Mouse (Mus musculus) hindbrain, postnatal 0 days (tissue): ENCODE measurements around the gene Ramp3. TPM values are rescaled to one million over a fixed set of nuclear protein-coding genes. Genes with fewer than 3 reads are reported as not detected.

Experiments used
- ATAC-seq: fragments of 200-750 bp; cut with Nextera tagmentation; 2 replicates; pipeline ENCODE4 v1.8.0; 2017; ENCODE audit warnings: mild to moderate bottlenecking, moderate TSS enrichment, moderate library complexity
- DNase-seq: peaks from one replicate; pipeline ENCODE4 v3.0.0-alpha.2; 2015; ENCODE audit warnings: low spot score
- H3K27ac ChIP-seq: fragments of 300-500 bp; sonication (generic); 2 replicates; pipeline ENCODE4 v1.5.1; 2014; ENCODE audit warnings: mild to moderate bottlenecking
- H3K27me3 ChIP-seq: fragments of 300-500 bp; sonication (generic); 2 replicates; pipeline ENCODE4 v1.6.1; 2014; ENCODE audit warnings: low read length, mixed read lengths; ENCODE audit not compliant: insufficient read depth
- H3K36me3 ChIP-seq: fragments of 300-500 bp; sonication (generic); 2 replicates; pipeline ENCODE4 v1.6.1; 2014; ENCODE audit warnings: low read length, mixed read lengths; ENCODE audit not compliant: insufficient read depth
- H3K4me1 ChIP-seq: fragments of 300-500 bp; sonication (generic); 2 replicates; pipeline ENCODE4 v1.6.1; 2014; ENCODE audit warnings: antibody characterized with exemption, low read length, mixed read lengths; ENCODE audit not compliant: insufficient read depth
- H3K4me2 ChIP-seq: fragments of 300-500 bp; sonication (generic); 2 replicates; pipeline ENCODE4 v1.6.1; 2014; ENCODE audit warnings: low read depth, mild to moderate bottlenecking, low read length, moderate library complexity, mixed read lengths
- H3K4me3 ChIP-seq: fragments of 300-500 bp; sonication (generic); 2 replicates; pipeline ENCODE4 v1.5.1; 2014; ENCODE audit warnings: low read length
- H3K9ac ChIP-seq: fragments of 300-500 bp; sonication (generic); replicated peaks from 2 replicates; pipeline ENCODE4 v1.6.1; 2014; ENCODE audit warnings: mild to moderate bottlenecking, low read length, moderate library complexity, mixed read lengths
- H3K9me3 ChIP-seq: fragments of 300-500 bp; sonication (generic); 2 replicates; pipeline ENCODE4 v1.6.1; 2016; ENCODE audit warnings: low read length, mixed read lengths
- CTCF ChIP-seq: IDR thresholded peaks from 2 replicates; pipeline ENCODE4 v1.5.1; 2016; ENCODE audit warnings: antibody characterized with exemption, control low read depth, low read depth
- WGBS: fragments of 180-500 bp; shearing (Covaris S2); extraction: QIAGEN DNeasy Blood & Tissue Kit; methylation state at CpG from one replicate; pipeline ENCODE4 v1.1.7; 2014; 5-methylcytosine and 5-hydroxymethylcytosine counted together
- polyA plus RNA-seq: library from polyadenylated mRNA; unstranded; fragments of >200 nt; fragmentation: Nextera tagmentation; extraction: Ambion mirVana; gene quantifications from 2 replicates; pipeline ENCODE4 v1.2.1, GENCODE M21; 2015
- total RNA-seq: library from RNA; depleted of rRNA; stranded (reverse); fragments of >200 nt; gene quantifications from 2 replicates; pipeline ENCODE4 v1.2.3, GENCODE M21; 2014

The Ramp3 gene
- total and polyA plus RNA-seq, 2 experiments from 2014 or later: 24.2 to 27.7 TPM

GRCm38 (mm10) chr11:6670044-6670443 lies 11.7 kb downstream of the Ramp3 start:
- DNase-seq (no peak), ATAC-seq (no peak)
- no peaks in the 10 kb centered on the region for H3K9me3 ChIP-seq
- no peak overlapping the region for H3K27ac ChIP-seq
- H3K27me3 ChIP-seq: no peaks in the 10 kb centered on the region
- no peak overlapping the region for H3K4me3 ChIP-seq
- 62% methylated on average over 2 of the region's 2 CpGs for WGBS
- TF ChIP-seq CTCF: no peak; the same call in 1 of the 2 replicates
- H3K36me3 ChIP-seq: no peaks in the 10 kb centered on the region
- H3K4me1 ChIP-seq: no peaks in the 10 kb centered on the region
- no peak overlapping the region for H3K4me2 ChIP-seq
- no peak overlapping the region for H3K9ac ChIP-seq

DNA sequence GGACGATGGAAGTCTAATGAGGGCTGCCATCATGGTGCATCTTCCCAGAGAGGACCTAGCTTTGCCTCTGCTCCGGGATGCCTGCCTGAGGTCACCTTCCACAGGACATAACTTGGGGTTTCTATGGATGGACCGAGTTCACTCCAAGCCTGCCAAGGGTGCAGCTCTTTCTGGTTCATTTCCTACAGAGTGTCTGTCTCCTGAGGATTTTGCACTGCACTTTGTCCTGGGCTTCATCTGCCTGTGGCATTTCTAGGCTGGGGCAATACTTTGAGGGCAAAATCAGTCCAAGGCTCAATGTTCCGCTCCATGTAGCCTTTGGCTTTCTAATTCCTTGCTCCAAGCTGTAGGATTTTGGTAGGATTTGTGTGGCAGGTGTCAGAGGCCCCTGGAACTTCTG lies 12.5 kb downstream of the Ramp3 start:
- DNase-seq: no peak
- H3K27me3 ChIP-seq: no peaks in the 10 kb centered on the region
- no peak overlapping the region for H3K4me3 ChIP-seq
- no peak overlapping the region for H3K27ac ChIP-seq
- H3K4me2 ChIP-seq: no peak overlapping the region
- no peaks in the 10 kb centered on the region for H3K9me3 ChIP-seq
- H3K36me3 ChIP-seq: no peaks in the 10 kb centered on the region
- 88% methylated on average over 4 of the region's 4 CpGs for WGBS
- ATAC-seq: no peak
- no peaks in the 10 kb centered on the region for H3K4me1 ChIP-seq
- no peak overlapping the region for H3K9ac ChIP-seq
- TF ChIP-seq CTCF: no peak

GRCm38 (mm10) chr11:6674701-6675100 lies 16.4 kb downstream of the Ramp3 start:
- Histone ChIP-seq H3K4me2 (no peak overlapping the region), H3K27ac (no peak overlapping the region), H3K4me3 (no peak overlapping the region), H3K36me3 (no peaks in the 10 kb centered on the region), H3K9me3 (no peaks in the 10 kb centered on the region), H3K9ac (no peak overlapping the region), H3K27me3 (no peaks in the 10 kb centered on the region), H3K4me1 (no peaks in the 10 kb centered on the region)
- ATAC-seq (no peak), DNase-seq (no peak)
- TF ChIP-seq CTCF: no peak
- 91% methylated on average over 9 of the region's 9 CpGs for WGBS

DNA sequence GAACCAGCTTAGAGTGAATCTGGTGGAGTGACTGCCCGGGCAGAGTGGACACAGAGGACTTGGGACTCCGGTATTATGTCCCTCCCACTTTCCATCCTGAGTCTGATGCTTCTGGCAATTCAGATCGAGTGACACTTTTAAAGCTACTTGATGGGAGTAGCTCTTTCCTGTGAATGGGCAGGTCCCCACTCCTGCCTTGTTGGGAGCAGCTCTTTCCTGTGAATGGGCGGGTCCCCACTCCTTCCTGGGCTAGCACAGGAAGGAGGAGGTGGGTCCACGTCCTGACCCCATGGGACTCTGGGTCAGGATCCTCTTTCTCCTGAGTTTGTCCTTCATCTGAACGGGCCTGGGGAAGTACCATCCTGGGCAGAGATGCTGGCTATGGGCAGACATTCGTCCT lies 17.1 kb downstream of the Ramp3 start:
- Histone ChIP-seq H3K9ac (no peak overlapping the region), H3K4me2 (no peak overlapping the region), H3K36me3 (no peaks in the 10 kb centered on the region), H3K4me1 (no peaks in the 10 kb centered on the region), H3K4me3 (no peak overlapping the region), H3K9me3 (no peaks in the 10 kb centered on the region), H3K27me3 (no peaks in the 10 kb centered on the region), H3K27ac (no peak overlapping the region)
- WGBS: 87% methylated on average over 7 of the region's 7 CpGs
- ATAC-seq: no peak
- no peak for TF ChIP-seq CTCF
- no peak for DNase-seq

DNA sequence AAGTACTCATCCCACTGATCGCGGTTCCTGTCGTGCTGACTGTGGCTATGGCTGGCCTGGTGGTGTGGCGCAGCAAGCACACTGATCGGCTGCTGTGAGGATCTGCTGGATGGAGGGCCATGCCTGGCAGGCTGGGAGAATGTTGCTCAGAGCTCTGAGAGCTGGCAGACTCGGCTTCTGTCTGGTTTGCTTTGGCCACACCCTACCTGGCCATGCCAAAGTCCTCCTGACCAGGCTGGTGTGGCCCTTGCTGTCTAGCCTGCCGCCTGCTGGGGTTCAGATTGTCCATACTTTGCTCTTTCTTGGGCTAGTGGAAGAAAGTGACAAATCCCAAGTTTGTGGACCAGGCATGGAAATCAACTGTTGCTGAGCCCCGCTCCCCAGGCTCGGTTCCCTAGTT lies 18.3 kb downstream of the Ramp3 start:
- Histone ChIP-seq H3K27me3 (no peaks in the 10 kb centered on the region), H3K4me1 (no peaks in the 10 kb centered on the region), H3K4me3 (no peak overlapping the region), H3K9me3 (no peaks in the 10 kb centered on the region), H3K4me2 (no peak overlapping the region), H3K36me3 (no peaks in the 10 kb centered on the region), H3K9ac (no peak overlapping the region), H3K27ac (no peak overlapping the region)
- WGBS: 86% methylated on average over 9 of the region's 9 CpGs
- no peak for ATAC-seq
- DNase-seq: no peak
- TF ChIP-seq CTCF: no peak

GRCm38 (mm10) chr11:6677530-6677929 lies 19.2 kb downstream of the Ramp3 start:
- no peaks in the 10 kb centered on the region for H3K36me3 ChIP-seq
- ATAC-seq: peak; percentile 76
- WGBS: 20% methylated on average over 7 of the region's 7 CpGs

DNA sequence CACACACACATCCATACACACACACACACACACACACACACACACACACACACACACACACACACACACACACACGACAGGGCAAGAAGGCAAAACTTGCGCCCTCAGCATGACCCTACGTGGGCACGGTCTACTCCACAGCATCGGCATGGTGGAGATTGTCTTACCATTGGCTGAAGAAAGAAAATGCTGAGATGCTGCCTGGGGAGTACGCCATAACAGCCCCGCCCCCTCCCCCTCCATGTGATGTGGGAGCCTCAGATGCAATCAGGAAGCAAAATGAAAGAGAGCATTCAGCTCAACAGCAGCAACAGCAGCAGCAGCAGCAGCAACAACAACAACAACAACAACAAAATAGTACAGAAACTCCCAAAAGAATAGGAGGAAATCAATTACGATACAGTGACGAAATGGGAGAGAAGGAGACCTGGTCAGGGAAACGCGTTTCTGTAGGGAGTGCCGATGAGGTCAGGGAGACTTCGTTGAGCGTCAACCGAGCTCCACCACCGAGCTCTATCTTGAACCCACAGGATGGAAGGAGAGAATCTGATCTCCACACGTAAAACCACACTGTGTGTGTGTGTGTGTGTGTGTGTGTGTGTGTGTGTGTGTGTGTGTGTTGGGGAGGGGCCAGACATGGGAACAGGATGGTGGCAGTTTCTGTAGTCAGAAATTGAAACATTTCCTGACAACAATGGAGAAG lies 21.5 kb downstream of the Ramp3 start:
- no peaks in the 10 kb centered on the region for H3K4me1 ChIP-seq
- WGBS: 49% methylated on average over 17 of the region's 17 CpGs
- H3K9me3 ChIP-seq: no peaks in the 10 kb centered on the region
- ATAC-seq: no peak
- H3K36me3 ChIP-seq: no peaks in the 10 kb centered on the region
- TF ChIP-seq CTCF: no peak
- H3K4me2 ChIP-seq: peak overlapping the region; percentile 16; the same call in 1 of the 2 replicates
- no peak overlapping the region for H3K4me3 ChIP-seq
- no peak for DNase-seq
- H3K9ac ChIP-seq: no peak overlapping the region
- H3K27me3 ChIP-seq: no peaks in the 10 kb centered on the region
- H3K27ac ChIP-seq: no peak overlapping the region

More at GRCm38 (mm10) chr11:6677530-6677929, 19.2 kb downstream of the Ramp3 start:
- no peak overlapping the region for H3K27ac ChIP-seq
- no peak overlapping the region for H3K4me2 ChIP-seq
- no peaks in the 10 kb centered on the region for H3K4me1 ChIP-seq
- DNase-seq: peak; percentile 66
- no peaks in the 10 kb centered on the region for H3K27me3 ChIP-seq
- no peak overlapping the region for H3K4me3 ChIP-seq
- peak; percentile 73 for TF ChIP-seq CTCF
- H3K9ac ChIP-seq: no peak overlapping the region
- H3K9me3 ChIP-seq: no peaks in the 10 kb centered on the region
